Mouse (Mus musculus): ENCODE measurements around the gene Phkg2.

GRCm38 (mm10) chr7:127604256-127604655 is 31.1 kb downstream of the Phkg2 start:
- no peak for TF ChIP-seq CTCF (IDR thresholded peaks at IDR 0.05; ENCODE audit: extremely low read depth, insufficient read depth, low read length)
- 0 out of 2 replicates have a peak, but pooled peaks have one; percentile 22 for TF ChIP-seq POLR2A (IDR thresholded peaks at IDR 0.05; ENCODE audit: extremely low read depth, insufficient read depth, low read length)

Measured in cortical plate, adult 2 months (tissue).